In the genomic region with DNA sequence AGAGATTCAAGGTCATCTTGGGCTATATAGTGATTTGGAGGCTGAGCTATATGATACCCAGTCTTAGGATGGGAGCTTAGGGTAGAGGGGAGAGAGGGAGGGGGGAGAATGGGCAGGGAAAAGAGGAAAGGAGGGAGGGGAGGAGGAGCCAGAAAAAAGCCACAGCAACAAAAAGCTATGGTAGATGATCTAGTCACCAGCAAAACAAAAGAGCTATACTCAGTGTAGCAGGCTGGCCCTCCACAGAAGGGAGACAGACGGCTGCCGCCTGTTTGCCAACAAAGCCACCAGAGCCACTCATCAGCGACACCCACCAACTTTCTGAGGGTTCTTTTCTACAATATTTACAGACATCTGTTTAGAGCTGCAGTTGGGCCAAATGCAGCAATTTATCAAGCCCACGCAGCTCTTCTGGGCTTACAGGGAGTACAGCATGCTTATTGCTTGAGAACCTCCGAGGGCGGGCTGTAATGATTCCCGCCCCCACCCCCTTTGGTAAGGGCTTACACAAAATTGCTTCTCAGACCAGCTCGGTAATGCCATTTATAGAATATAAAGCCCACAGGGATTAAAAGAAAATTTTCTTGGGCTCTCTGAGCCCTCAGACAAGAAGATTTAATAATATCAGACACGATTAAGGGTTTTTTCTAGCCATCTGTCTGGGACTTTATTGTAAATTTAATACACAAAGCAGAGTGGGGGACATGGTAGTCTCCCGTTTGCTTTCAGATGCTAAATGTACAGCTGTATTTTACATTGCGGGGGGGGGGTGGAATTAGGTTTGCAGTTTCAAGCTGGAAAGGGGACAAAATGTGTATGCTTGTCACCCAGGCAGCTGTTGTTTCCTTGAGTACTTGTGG, we compare ENCODE assay signal across 9 mouse cellular contexts.
DNase-seq lines count a peak whose midpoint lies in the region; ATAC-seq and TF ChIP-seq lines count a peak whose summit lies in the region.
"Had no signal": no experiment of that assay in that cellular context is flagged by ENCODE, and none has a peak within 500 bp of the region (broad histone marks: within the 10 kb centered on the region; RNA-seq: fewer than 3 reads in every experiment).

No protein-coding gene starts in this region.

- no peak for TF ChIP-seq CTCF in lung, embryonic 14.5 days (IDR thresholded peaks at IDR 0.05; ENCODE audit: low read depth)
- no peak for TF ChIP-seq CTCF in lung, adult 2 months (IDR thresholded peaks at IDR 0.05; ENCODE audit: insufficient read depth, low read length)
- TF ChIP-seq CTCF in olfactory bulb, adult 2 months (IDR thresholded peaks at IDR 0.05; ENCODE audit: insufficient read depth, low read depth, low read length): no peak

- H3K4me3 ChIP-seq in lung, embryonic 14.5 days (ENCODE audit: low read depth, low read length): no peak overlapping the region
- H3K4me3 ChIP-seq in lung, adult 2 months (replicated peaks; ENCODE audit: extremely low read depth, low read depth, low read length): no peak overlapping the region
- H3K4me3 ChIP-seq in forebrain, embryonic 16.5 days (replicated peaks; ENCODE audit: low read length): no peak overlapping the region
- no peak overlapping the region for H3K4me3 ChIP-seq in olfactory bulb, adult 2 months (ENCODE audit: insufficient read depth, low read depth, low read length)

- 42% methylated on average over 11 of the region's 11 CpGs for WGBS in lung, embryonic 14.5 days
- WGBS in lung, adult 2 months: 58% methylated on average over 11 of the region's 11 CpGs
- WGBS in forebrain, embryonic 16.5 days: 18% methylated on average over 11 of the region's 11 CpGs
- WGBS in olfactory bulb, adult 2 months: 20% methylated on average over 11 of the region's 11 CpGs

- no peak overlapping the region for H3K9ac ChIP-seq in lung, embryonic 14.5 days
- no peak overlapping the region for H3K9ac ChIP-seq in forebrain, embryonic 16.5 days (replicated peaks; ENCODE audit: low read depth, low read length)

- peak; percentile 84 for ATAC-seq in lung, embryonic 14.5 days (ENCODE audit: insufficient read depth)
- peak; percentile 91 for ATAC-seq in forebrain, embryonic 16.5 days
- no peak for ATAC-seq in activated CD4-positive, CD25-positive, alpha-beta regulatory T cell, adult 4 months

- no peaks in the 10 kb centered on the region for H3K27me3 ChIP-seq in lung, embryonic 14.5 days (ENCODE audit: insufficient read depth, low read length)
- H3K27me3 ChIP-seq in forebrain, embryonic 16.5 days (replicated peaks; ENCODE audit: control insufficient read depth, insufficient read depth, low read length): no peaks in the 10 kb centered on the region

- DNase-seq in lung, embryonic 14.5 days: peak; percentile 76
- no peak for DNase-seq in lung, adult 2 months
- peak; percentile 59 for DNase-seq in left cerebral cortex, adult 11 months (ENCODE audit: low spot score)
- DNase-seq in heart, adult 9 months (ENCODE audit: low spot score in 2 of 2): no peak
- DNase-seq in adrenal gland, postnatal 25 days: no peak

- H3K9me3 ChIP-seq in lung, embryonic 14.5 days (ENCODE audit: low read depth, low read length): no peaks in the 10 kb centered on the region
- no peaks in the 10 kb centered on the region for H3K9me3 ChIP-seq in forebrain, embryonic 16.5 days (ENCODE audit: control insufficient read depth, low read length)

- TF ChIP-seq POLR2A in lung, adult 2 months (IDR thresholded peaks at IDR 0.05; ENCODE audit: borderline replicate concordance, extremely low read depth, low read depth, low read length): no peak
- no peak for TF ChIP-seq POLR2A in olfactory bulb, adult 2 months (IDR thresholded peaks at IDR 0.05; ENCODE audit: insufficient read depth, low read depth, low read length)

- no peaks in the 10 kb centered on the region for H3K4me1 ChIP-seq in lung, embryonic 14.5 days (ENCODE audit: insufficient read depth)
- H3K4me1 ChIP-seq in lung, adult 2 months (ENCODE audit: control insufficient read depth, insufficient read depth, low read length): no peaks in the 10 kb centered on the region
- peaks cover 17% of the 10 kb centered on the region for H3K4me1 ChIP-seq in forebrain, embryonic 16.5 days (replicated peaks; ENCODE audit: control insufficient read depth, insufficient read depth, low read length)
- peaks cover 11% of the 10 kb centered on the region for H3K4me1 ChIP-seq in olfactory bulb, adult 2 months (ENCODE audit: control insufficient read depth, insufficient read depth, low read length)

- 0 out of 2 replicates have a peak overlapping the region, but pooled peaks have one; percentile 1 for H3K4me2 ChIP-seq in lung, embryonic 14.5 days
- peak overlapping the region; percentile 20 for H3K4me2 ChIP-seq in forebrain, embryonic 16.5 days (ENCODE audit: low read length)

- H3K36me3 ChIP-seq in lung, embryonic 14.5 days (ENCODE audit: insufficient read depth): no peaks in the 10 kb centered on the region
- H3K36me3 ChIP-seq in forebrain, embryonic 16.5 days (ENCODE audit: control insufficient read depth, insufficient read depth): no peaks in the 10 kb centered on the region

- H3K27ac ChIP-seq in lung, embryonic 14.5 days (ENCODE audit: low read depth): peak overlapping the region; percentile 42; the same call in 1 of the 2 replicates
- peak overlapping the region; percentile 80 for H3K27ac ChIP-seq in forebrain, embryonic 16.5 days (ENCODE audit: low read length)
- H3K27ac ChIP-seq in olfactory bulb, adult 2 months (ENCODE audit: insufficient read depth, low read depth, low read length): peak overlapping the region; percentile 71; the same call in 1 of the 2 replicates
- H3K27ac ChIP-seq: macrophage had no signal

Comparison
In these comparisons a context has a peak if more than half of its experiments do, and no peak if none do; other contexts are left out.
1. DNase-seq: peak in lung, embryonic 14.5 days (single experiment) and left cerebral cortex, adult 11 months (single experiment); none in lung, adult 2 months (single experiment), heart, adult 9 months (0 of 2) and adrenal gland, postnatal 25 days (single experiment).
2. Peak in every context shown above with its lines, with median percentiles within 50 percentile points of each other: H3K27ac ChIP-seq.